Mouse (Mus musculus) megakaryocyte, embryonic 14.5 days (primary cell): ENCODE measurements around the gene Gm20388. TPM values are rescaled to one million over a fixed set of nuclear protein-coding genes. Genes with fewer than 3 reads are reported as not detected.

Experiments used
- H3K27me3 ChIP-seq: replicated peaks from 2 replicates; pipeline ENCODE3; 2012; ENCODE audit warnings: inconsistent platforms
- H3K36me3 ChIP-seq: replicated peaks from 2 replicates; pipeline ENCODE3; 2012; ENCODE audit warnings: low read length, inconsistent platforms, mixed read lengths
- H3K4me1 ChIP-seq: 2 replicates; pipeline ENCODE4 v1.6.1; 2012; ENCODE audit warnings: inconsistent platforms
- H3K4me3 ChIP-seq: replicated peaks from 2 replicates; pipeline ENCODE3; 2012; ENCODE audit warnings: moderate library complexity, mild to moderate bottlenecking, inconsistent platforms
- H3K9me3 ChIP-seq: 2 replicates; pipeline ENCODE4 v1.6.1; 2012; ENCODE audit warnings: inconsistent platforms
- FLI1 ChIP-seq: IDR thresholded peaks from 2 replicates; pipeline ENCODE4 v1.6.1; 2012; ENCODE audit warnings: low read length, inconsistent platforms, mixed read lengths
- GATA1 ChIP-seq: IDR thresholded peaks from 3 replicates; pipeline ENCODE4 v1.6.1; 2012; ENCODE audit warnings: mixed read lengths, low read length, inconsistent platforms, borderline replicate concordance
- polyA plus RNA-seq: library from polyadenylated mRNA; stranded (reverse); fragments of >175 nt; gene quantifications from 2 replicates; pipeline ENCODE4 v1.2.3, GENCODE M21; 2012; ENCODE audit warnings: low replicate concordance; ENCODE audit not compliant: insufficient read depth

Gm20388 gene
- polyA plus RNA-seq, 1 experiment, result 111 TPM

- Histone ChIP-seq H3K36me3 (no peaks in the 10 kb centered on the region), H3K4me3 (no peak overlapping the region), H3K9me3 (peaks cover 22% of the 10 kb centered on the region), H3K27me3 (peaks cover 88% of the 10 kb centered on the region), H3K4me1 (peaks cover 9% of the 10 kb centered on the region)
- no peak for TF ChIP-seq FLI1
- no peak for TF ChIP-seq GATA1
Measured at GRCm38 (mm10) chr8:121263390-121263775, 1352.7 kb downstream of the Gm20388 start.

DNA sequence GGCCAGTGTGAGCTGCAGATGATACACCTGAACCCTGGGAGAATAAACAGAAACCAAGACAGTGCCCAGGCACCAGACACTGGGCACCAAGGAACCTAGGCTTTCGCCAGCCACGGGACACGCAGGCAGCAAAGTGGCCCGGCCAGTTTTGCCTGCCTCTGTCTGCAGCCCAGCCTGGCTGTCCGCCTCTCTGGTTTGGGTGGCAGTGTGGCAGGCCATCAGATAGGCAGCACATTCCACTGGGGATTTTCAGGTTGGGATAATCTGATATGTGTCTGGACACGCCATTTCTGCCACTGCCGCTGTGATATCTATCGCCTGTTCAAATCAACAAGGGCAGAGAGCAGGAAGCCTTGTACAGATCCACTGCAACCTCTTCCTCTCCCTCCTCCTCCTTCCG, 1353.6 kb downstream of the Gm20388 start:
- H3K9me3 ChIP-seq, result peaks cover 22% of the 10 kb centered on the region
- TF ChIP-seq FLI1 (no peak), GATA1 (no peak)
- H3K4me3 ChIP-seq, result no peak overlapping the region
- H3K4me1 ChIP-seq, result peaks cover 9% of the 10 kb centered on the region
- no peaks in the 10 kb centered on the region for H3K36me3 ChIP-seq
- H3K27me3 ChIP-seq, result peaks cover 84% of the 10 kb centered on the region

- Histone ChIP-seq H3K27me3 (peaks cover 75% of the 10 kb centered on the region), H3K9me3 (no peaks in the 10 kb centered on the region), H3K36me3 (no peaks in the 10 kb centered on the region), H3K4me3 (no peak overlapping the region), H3K4me1 (no peaks in the 10 kb centered on the region)
- no peak for TF ChIP-seq GATA1
- TF ChIP-seq FLI1, result no peak
Measured at GRCm38 (mm10) chr8:121271542-121271941, 1360.9 kb downstream of the Gm20388 start.

GRCm38 (mm10) chr8:121273195-121273594, 1362.6 kb downstream of the Gm20388 start:
- Histone ChIP-seq H3K27me3 (peaks cover 78% of the 10 kb centered on the region), H3K4me3 (peak overlapping the region; percentile 67), H3K36me3 (no peaks in the 10 kb centered on the region), H3K4me1 (no peaks in the 10 kb centered on the region), H3K9me3 (no peaks in the 10 kb centered on the region)
- TF ChIP-seq GATA1, result no peak
- no peak for TF ChIP-seq FLI1

- Histone ChIP-seq H3K9me3 (no peaks in the 10 kb centered on the region), H3K36me3 (no peaks in the 10 kb centered on the region), H3K4me1 (no peaks in the 10 kb centered on the region), H3K27me3 (peaks cover 77% of the 10 kb centered on the region), H3K4me3 (no peak overlapping the region)
- TF ChIP-seq GATA1 (no peak), FLI1 (no peak)
Measured at GRCm38 (mm10) chr8:121273620-121274019, 1363.0 kb downstream of the Gm20388 start.

DNA sequence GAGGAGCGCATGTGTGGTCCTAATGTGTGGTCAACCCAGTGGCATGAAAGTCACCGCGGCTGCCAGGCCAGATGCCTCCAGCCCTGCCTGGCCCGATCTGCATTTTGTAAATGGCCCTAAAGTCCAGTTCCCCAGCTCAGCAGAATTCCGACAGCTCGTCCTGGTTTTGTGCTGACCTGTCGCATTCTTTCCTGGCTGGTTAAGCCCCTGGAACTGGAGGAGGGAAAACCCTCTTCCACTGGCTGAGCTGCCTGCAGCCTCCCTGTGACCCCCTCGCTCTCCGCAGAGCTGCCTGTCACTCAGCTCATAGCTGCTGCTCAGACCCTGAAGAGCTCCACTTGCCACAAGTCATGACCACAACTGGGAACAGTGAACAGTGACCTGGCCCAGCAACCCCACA, 1369.8 kb downstream of the Gm20388 start:
- Histone ChIP-seq H3K4me1 (no peaks in the 10 kb centered on the region), H3K4me3 (no peak overlapping the region), H3K36me3 (no peaks in the 10 kb centered on the region), H3K27me3 (peaks cover 73% of the 10 kb centered on the region), H3K9me3 (no peaks in the 10 kb centered on the region)
- TF ChIP-seq FLI1 (no peak), GATA1 (no peak)

DNA sequence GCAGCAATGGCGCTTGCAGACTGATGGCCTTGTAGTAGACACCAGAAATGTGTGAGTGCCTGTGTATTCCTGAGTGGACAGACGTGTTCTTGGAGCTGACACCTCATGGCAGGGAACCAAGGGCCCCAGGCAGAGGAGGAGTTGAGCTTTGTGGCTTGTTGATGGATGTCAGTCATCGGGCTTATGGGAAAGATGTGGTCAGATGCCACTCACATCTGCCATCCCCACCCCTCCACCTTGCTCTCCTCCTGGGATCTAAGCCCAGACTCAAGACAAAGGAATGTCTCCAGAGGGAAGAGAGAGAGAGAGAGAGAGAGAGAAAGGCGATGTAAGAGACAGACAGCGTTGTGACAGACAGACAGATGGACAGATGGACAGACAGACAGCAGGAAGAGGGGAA, 1378.7 kb downstream of the Gm20388 start:
- no peaks in the 10 kb centered on the region for H3K9me3 ChIP-seq
- H3K4me1 ChIP-seq, result no peaks in the 10 kb centered on the region; the same call in 1 of the 2 replicates
- no peak for TF ChIP-seq GATA1
- TF ChIP-seq FLI1, result no peak
- H3K4me3 ChIP-seq, result no peak overlapping the region
- no peaks in the 10 kb centered on the region for H3K36me3 ChIP-seq
- H3K27me3 ChIP-seq, result peaks cover 88% of the 10 kb centered on the region

DNA sequence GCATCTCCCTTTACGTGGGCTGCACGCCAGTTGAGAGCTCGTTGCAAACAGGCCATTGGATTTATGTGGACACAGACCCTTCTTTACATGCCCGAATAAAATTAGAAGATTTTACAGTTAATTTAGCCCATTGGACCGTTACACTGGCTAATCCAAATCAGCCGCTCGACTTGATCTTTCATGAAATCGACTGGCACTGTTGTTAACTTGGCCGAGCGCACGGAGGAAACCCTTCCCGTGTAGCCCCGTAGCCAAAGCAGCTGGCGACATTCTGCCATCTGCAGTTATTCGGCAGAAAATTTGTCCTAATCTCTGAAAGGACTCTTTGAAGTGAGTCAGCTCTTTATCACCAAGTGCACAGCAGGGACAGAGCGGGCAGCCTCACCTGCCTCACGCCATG, 1379.9 kb downstream of the Gm20388 start:
- peaks cover 90% of the 10 kb centered on the region for H3K27me3 ChIP-seq
- H3K4me1 ChIP-seq, result no peaks in the 10 kb centered on the region; the same call in 1 of the 2 replicates
- no peaks in the 10 kb centered on the region for H3K36me3 ChIP-seq
- TF ChIP-seq FLI1, result no peak
- no peak for TF ChIP-seq GATA1
- no peaks in the 10 kb centered on the region for H3K9me3 ChIP-seq
- no peak overlapping the region for H3K4me3 ChIP-seq

- TF ChIP-seq FLI1, result no peak
- no peak for TF ChIP-seq GATA1
- Histone ChIP-seq H3K36me3 (no peaks in the 10 kb centered on the region), H3K9me3 (no peaks in the 10 kb centered on the region), H3K27me3 (peaks cover 89% of the 10 kb centered on the region), H3K4me3 (no peak overlapping the region), H3K4me1 (no peaks in the 10 kb centered on the region)
Measured at GRCm38 (mm10) chr8:121293418-121293817, 1382.8 kb downstream of the Gm20388 start.

- no peaks in the 10 kb centered on the region for H3K9me3 ChIP-seq
- peaks cover 90% of the 10 kb centered on the region for H3K27me3 ChIP-seq
- no peak overlapping the region for H3K4me3 ChIP-seq
Measured at GRCm38 (mm10) chr8:121294234-121295108, 1383.8 kb downstream of the Gm20388 start.

GRCm38 (mm10) chr8:121296082-121296481, 1385.4 kb downstream of the Gm20388 start:
- peaks cover 7% of the 10 kb centered on the region for H3K4me1 ChIP-seq
- H3K4me3 ChIP-seq, result no peak overlapping the region
- no peaks in the 10 kb centered on the region for H3K9me3 ChIP-seq
- TF ChIP-seq FLI1, result no peak
- no peak for TF ChIP-seq GATA1
- H3K27me3 ChIP-seq, result peaks cover 91% of the 10 kb centered on the region
- H3K36me3 ChIP-seq, result no peaks in the 10 kb centered on the region

More at GRCm38 (mm10) chr8:121294234-121295108, 1383.8 kb downstream of the Gm20388 start:
- no peak for TF ChIP-seq FLI1
- no peak for TF ChIP-seq GATA1
- H3K4me1 ChIP-seq, result no peaks in the 10 kb centered on the region
- H3K36me3 ChIP-seq, result no peaks in the 10 kb centered on the region
